Mouse (Mus musculus): ENCODE results near the gene Rusc2.

DNA sequence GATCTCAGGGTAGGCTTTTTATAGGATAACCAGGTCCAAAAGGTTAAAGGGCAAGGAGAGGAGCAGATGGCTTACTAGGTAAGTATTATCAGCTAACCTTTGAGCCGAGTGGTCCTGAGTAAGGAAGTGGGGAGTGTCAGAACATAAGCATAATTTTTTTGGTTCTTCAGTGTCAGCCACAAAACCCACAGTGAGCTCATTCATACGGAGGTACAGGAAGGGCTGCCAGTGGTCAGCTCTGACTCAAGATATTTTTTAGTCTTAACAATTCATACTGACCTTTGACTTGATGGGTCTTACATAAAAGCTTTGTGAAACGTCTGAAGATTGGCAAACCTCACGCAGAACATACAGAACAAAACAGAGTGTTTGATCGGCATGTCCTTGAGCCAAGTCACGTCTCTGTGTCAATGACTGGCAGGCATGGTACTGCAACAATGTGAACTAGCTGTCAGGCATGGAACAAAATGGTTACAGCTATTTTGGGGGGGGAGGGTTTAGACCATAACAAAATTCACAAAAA is 31.7 kb upstream of the Rusc2 start:
- TF ChIP-seq CTCF (IDR thresholded peaks at IDR 0.05; ENCODE audit: insufficient read depth, low read depth, low read length): no peak
- no peak for TF ChIP-seq POLR2A (IDR thresholded peaks at IDR 0.05; ENCODE audit: insufficient read depth, low read depth, low read length)

Measured in olfactory bulb, adult 2 months (tissue).